Mouse (Mus musculus): Measurements from ENCODE around the gene 1700034J05Rik. TPM values are rescaled to one million over a fixed set of nuclear protein-coding genes. Genes with fewer than 3 reads are reported as not detected.

1700034J05Rik gene
- total RNA-seq, 2 experiments from 2014 or later, result not detected

DNA sequence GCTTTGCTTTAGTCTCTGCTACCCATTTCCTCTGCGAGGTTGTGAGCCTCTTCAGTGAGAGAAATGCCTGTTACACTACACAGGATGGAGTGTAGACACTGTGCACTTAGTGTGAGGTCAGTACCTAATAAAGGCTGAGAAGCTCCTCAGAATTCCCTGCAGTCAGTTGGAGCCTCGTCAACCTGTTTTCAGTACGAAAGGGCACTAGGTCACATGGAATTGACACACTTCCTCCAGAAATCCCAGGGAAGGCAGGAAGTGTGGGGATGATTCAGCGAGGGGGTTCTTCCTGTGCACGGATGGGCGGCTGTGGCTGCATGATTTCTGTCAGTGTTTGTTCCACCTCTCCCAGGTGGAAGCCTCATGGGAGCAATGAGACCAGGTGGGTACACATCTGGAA lies 21.1 kb downstream of the 1700034J05Rik start:
- ATAC-seq (replicated peaks; ENCODE audit: low FRiP score, poor library complexity, severe bottlenecking), result no peak

GRCm38 (mm10) chr6:146929031-146929430 lies 25.2 kb downstream of the 1700034J05Rik start:
- no peak for ATAC-seq (replicated peaks; ENCODE audit: low FRiP score, poor library complexity, severe bottlenecking)

DNA sequence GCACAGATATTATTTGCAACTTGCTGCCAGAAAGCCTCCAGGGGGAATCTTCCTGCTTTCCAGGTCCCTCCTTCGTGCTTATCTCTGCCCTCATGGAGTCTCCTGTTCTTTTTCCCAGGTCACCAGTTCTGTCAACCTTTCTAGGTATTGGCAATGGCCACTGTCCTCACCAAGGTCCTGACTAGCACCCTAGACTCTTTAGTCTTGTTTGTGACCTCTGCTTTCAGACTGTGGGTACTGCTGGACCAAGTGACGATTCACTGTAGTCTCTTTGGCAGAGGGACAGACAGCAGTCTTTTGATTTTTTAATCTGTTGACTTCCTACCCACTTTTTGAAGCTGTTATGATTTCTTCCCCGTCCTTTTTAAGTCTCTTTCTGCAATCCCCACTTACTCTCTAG lies 26.1 kb downstream of the 1700034J05Rik start:
- no peak for ATAC-seq (replicated peaks; ENCODE audit: low FRiP score, poor library complexity, severe bottlenecking)

GRCm38 (mm10) chr6:146926415-146926980 lies 27.7 kb downstream of the 1700034J05Rik start:
- ATAC-seq (replicated peaks; ENCODE audit: low FRiP score, poor library complexity, severe bottlenecking), result no peak

DNA sequence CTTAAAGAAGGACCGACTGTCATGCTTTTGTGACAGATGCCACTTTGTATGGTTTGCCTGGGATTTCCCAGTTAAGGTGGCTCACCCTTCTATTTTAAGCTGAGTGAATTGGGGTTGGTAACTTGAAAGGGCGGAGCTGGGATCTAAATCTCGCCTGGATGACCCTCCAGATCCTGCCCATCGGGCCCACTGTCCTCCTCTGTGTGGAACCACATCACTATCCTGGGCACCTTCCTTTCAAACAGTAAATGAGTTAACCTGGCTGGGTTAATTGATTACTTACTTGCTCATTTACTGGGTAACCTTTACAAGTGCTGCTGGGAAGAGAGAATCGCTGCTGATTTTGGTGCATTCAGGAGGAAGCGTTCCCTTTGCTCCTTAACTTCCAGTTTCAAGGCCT lies 35.9 kb downstream of the 1700034J05Rik start:
- no peak for ATAC-seq (replicated peaks; ENCODE audit: low FRiP score, poor library complexity, severe bottlenecking)

DNA sequence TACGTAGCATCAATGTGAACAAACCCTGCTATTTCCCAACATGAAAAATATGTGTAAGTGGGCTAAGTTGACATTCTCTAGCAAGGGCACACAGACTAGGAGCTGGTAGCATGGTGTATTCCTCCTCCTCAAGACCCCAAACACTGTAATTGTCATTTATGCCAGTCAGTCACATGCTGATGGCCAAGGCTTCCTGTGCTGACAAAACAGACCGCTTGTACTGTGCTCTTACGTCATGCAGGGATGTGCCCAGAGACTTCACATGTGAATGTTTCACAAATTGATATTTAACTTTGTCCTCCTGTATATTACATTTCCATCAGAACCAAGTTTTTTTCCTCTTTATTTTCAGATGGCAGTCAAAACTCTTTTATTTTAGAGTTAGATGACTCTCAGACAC lies 36.8 kb downstream of the 1700034J05Rik start:
- ATAC-seq (replicated peaks; ENCODE audit: low FRiP score, poor library complexity, severe bottlenecking), result no peak

DNA sequence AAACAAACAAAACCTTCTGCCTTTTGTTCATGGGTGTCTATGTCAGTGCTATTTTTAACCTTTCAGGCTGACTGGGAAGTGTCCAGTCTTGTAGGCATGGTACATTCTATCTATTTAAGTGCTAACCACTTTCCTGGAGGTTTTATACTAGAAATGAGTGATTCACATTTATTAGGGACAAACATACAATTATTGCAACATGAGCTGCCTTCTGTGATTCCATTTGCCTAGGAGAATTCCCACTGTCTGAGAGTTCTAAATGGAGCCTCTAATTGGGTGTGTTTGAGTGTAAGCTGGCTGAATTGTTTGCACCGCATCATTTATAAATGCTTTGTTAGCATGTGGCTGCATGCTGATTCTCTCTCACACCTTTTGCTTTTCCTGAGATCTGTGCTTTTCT lies 38.4 kb downstream of the 1700034J05Rik start:
- no peak for ATAC-seq (replicated peaks; ENCODE audit: low FRiP score, poor library complexity, severe bottlenecking)

GRCm38 (mm10) chr6:146913489-146914198 lies 40.6 kb downstream of the 1700034J05Rik start:
- no peak for ATAC-seq (replicated peaks; ENCODE audit: low FRiP score, poor library complexity, severe bottlenecking)

DNA sequence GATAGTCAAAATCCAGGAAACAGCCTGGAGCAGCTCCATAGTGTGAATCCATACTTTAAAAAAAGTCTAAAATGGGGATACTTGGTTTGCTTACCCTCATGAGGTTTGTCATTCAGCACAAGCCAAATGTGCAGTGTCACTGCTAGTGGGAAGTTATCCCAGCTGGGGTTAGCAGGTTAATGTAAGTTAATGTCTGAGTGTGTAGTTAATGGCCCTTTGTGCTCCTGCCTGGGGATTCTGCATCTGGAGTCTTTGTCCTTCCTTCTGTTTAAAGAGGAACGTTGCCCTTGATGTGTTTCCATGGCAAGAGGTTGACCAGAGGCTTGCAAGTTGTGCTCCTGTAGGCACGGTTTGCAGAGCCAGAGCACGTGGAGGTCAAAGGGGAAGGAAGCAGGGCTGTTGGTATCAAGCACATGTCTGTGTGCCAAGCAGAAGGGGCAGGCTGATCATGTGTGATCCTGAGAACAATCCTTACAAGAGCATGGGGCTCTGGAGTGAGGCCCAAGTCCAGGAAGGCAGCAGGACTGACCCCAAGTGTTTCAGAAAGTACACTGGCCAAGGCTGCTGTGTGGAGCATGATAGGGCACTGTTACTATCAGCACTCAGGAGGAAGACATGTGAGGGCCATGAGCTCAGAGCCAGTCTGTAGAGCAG lies 41.3 kb downstream of the 1700034J05Rik start:
- no peak for ATAC-seq (replicated peaks; ENCODE audit: low FRiP score, poor library complexity, severe bottlenecking)

DNA sequence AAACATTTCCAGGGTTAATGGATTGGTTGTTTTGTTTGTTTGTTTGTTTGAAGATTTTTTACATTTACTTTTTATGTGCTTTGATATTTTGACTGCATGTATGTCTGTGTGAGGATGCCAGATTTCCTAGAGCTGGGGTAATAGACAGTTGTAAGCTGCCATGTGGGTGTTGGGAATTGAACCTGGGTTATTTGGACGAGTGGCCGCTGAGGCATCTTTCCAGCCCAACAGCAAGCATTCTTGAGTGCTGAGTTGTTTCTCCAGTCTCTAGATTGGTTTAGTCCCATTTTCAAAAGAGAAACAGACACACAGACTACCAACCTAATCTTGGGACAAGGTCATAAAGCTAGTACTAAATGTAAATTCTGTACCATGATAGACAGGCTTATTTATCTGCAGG lies 43.4 kb downstream of the 1700034J05Rik start:
- ATAC-seq (replicated peaks; ENCODE audit: low FRiP score, poor library complexity, severe bottlenecking), result no peak

GRCm38 (mm10) chr6:146909725-146910489 lies 44.3 kb downstream of the 1700034J05Rik start:
- no peak for ATAC-seq (replicated peaks; ENCODE audit: low FRiP score, poor library complexity, severe bottlenecking)

- no peak for ATAC-seq (replicated peaks; ENCODE audit: low FRiP score, poor library complexity, severe bottlenecking)
Observed at GRCm38 (mm10) chr6:146908801-146909200, 45.4 kb downstream of the 1700034J05Rik start.

GRCm38 (mm10) chr6:146907795-146908190 lies 46.4 kb downstream of the 1700034J05Rik start:
- ATAC-seq (replicated peaks; ENCODE audit: low FRiP score, poor library complexity, severe bottlenecking), result no peak

DNA sequence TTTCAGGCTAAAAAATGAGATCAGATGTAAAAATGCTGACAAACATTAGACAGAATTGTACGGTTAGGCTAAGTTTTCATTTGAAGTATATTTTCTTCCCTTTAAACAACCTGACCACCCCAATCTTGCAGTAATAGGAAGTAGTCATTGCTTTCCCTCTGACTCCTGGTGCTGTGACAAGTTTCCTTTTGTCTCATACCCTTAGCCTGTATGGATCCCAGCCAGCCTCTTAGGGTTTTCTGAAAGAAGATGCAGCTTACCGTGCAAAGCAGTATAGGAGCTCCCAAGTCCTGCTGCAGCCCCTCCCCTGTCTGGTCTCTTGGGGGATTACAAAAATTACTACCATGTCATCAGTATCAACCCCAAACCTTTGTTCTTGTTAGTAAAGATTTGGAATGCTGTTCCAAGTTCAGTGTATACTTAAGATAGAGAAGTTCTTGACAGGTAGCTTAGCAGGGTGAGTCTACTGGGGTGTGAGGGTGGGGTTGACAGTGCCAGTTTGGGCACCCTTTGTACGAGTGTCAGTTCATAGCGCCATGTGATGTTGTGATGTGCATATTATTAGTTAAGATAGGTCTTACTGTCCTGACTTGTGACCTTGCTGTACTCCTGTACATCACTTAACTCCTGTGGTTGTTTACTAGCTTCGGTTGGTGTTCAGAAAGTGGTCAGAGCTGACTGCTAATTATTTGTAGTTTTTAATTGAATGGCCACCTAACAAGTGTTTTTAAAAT lies 47.0 kb downstream of the 1700034J05Rik start:
- ATAC-seq (replicated peaks; ENCODE audit: low FRiP score, poor library complexity, severe bottlenecking), result no peak

- no peak for ATAC-seq (replicated peaks; ENCODE audit: low FRiP score, poor library complexity, severe bottlenecking)
Observed at GRCm38 (mm10) chr6:146906000-146906786, 48.0 kb downstream of the 1700034J05Rik start.

- no peak for ATAC-seq (replicated peaks; ENCODE audit: low FRiP score, poor library complexity, severe bottlenecking)
Observed at GRCm38 (mm10) chr6:146904707-146905106, 49.5 kb downstream of the 1700034J05Rik start.

DNA sequence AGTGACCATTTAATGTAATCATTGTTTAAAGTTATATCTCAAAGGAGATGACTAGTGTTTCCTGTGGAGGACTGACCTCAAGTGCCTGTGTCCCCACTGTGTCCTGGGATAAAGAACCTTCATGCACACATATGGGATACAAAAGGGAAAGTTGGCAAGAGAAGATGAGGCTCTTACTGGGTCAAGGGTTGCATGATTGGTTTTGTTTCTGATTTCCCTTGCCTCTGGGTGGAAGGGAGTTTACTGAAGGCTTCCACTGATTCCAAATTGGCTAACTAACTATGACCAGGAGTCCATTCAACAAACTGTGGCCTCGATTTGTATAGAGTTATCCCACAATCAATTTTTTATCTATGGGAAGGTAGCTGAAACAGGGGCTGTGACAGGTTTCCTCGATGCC lies 50.6 kb downstream of the 1700034J05Rik start:
- no peak for ATAC-seq (replicated peaks; ENCODE audit: low FRiP score, poor library complexity, severe bottlenecking)

DNA sequence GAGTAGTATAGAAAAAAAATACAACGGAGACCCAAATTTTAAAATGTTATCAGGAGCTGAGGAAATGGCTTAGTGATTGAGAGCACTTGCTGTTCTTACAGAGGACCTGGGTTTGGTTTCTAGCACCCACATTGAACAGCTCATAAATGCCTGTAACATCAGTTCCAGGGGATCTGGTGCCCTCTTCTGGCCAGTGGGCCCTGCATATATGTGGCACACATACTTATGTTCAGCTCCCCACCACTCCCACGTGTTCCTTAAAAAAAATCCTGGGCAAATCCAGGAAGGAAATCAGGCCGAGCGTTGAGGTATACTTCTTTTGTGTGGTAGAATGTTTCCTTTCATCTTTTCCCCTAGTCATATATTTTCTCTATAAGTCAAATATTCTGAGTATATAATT lies 52.3 kb downstream of the 1700034J05Rik start:
- ATAC-seq (replicated peaks; ENCODE audit: low FRiP score, poor library complexity, severe bottlenecking), result no peak

All from erythroblast, adult 5-6 weeks (primary cell).